Mouse (Mus musculus): ENCODE measurements around the gene Pdpk1. TPM values are rescaled to one million over a fixed set of nuclear protein-coding genes. Genes with fewer than 3 reads are reported as not detected.

The Pdpk1 gene
- polyA plus RNA-seq, 1 experiment from 2014 or later = 32.9 TPM

GRCm38 (mm10) chr17:24157121-24157520 lies 6.4 kb upstream of the Pdpk1 start:
- Histone ChIP-seq H3K27ac (no peak overlapping the region), H3K4me1 (replicated peaks) (peaks cover 6% of the 10 kb centered on the region), H3K9me3 (no peaks in the 10 kb centered on the region), H3K36me3 (peaks cover 32% of the 10 kb centered on the region), H3K4me3 (no peak overlapping the region), H3K27me3 (ENCODE audit: insufficient read depth, poor library complexity, severe bottlenecking) (no peaks in the 10 kb centered on the region)
- WGBS = 92% methylated on average over 6 of the region's 6 CpGs
- no peak for DNase-seq (ENCODE audit: low spot score)

- Histone ChIP-seq H3K27ac (no peak overlapping the region), H3K36me3 (peaks cover 32% of the 10 kb centered on the region), H3K4me3 (no peak overlapping the region), H3K27me3 (ENCODE audit: insufficient read depth, poor library complexity, severe bottlenecking) (no peaks in the 10 kb centered on the region), H3K4me1 (replicated peaks) (peaks cover 12% of the 10 kb centered on the region), H3K9me3 (no peaks in the 10 kb centered on the region)
- WGBS = 83% methylated on average over 3 of the region's 3 CpGs
- DNase-seq (ENCODE audit: low spot score) = no peak
Measured at GRCm38 (mm10) chr17:24156394-24156793, 5.7 kb upstream of the Pdpk1 start.

- 91% methylated on average over 9 of the region's 9 CpGs for WGBS
Measured at GRCm38 (mm10) chr17:24155742-24156141, 5.0 kb upstream of the Pdpk1 start.

GRCm38 (mm10) chr17:24154463-24154862 lies 3.7 kb upstream of the Pdpk1 start:
- WGBS = 72% methylated on average over 3 of the region's 3 CpGs
- no peak for DNase-seq (ENCODE audit: low spot score)
- Histone ChIP-seq H3K4me3 (no peak overlapping the region), H3K9me3 (no peaks in the 10 kb centered on the region), H3K4me1 (replicated peaks) (peaks cover 12% of the 10 kb centered on the region), H3K27me3 (ENCODE audit: insufficient read depth, poor library complexity, severe bottlenecking) (no peaks in the 10 kb centered on the region), H3K36me3 (peaks cover 32% of the 10 kb centered on the region), H3K27ac (no peak overlapping the region)

More at GRCm38 (mm10) chr17:24155742-24156141, 5.0 kb upstream of the Pdpk1 start:
- H3K9me3 ChIP-seq = no peaks in the 10 kb centered on the region
- DNase-seq (ENCODE audit: low spot score) = no peak
- H3K4me1 ChIP-seq (replicated peaks) = peaks cover 12% of the 10 kb centered on the region
- peaks cover 32% of the 10 kb centered on the region for H3K36me3 ChIP-seq
- H3K4me3 ChIP-seq = no peak overlapping the region
- no peaks in the 10 kb centered on the region for H3K27me3 ChIP-seq (ENCODE audit: insufficient read depth, poor library complexity, severe bottlenecking)
- no peak overlapping the region for H3K27ac ChIP-seq

GRCm38 (mm10) chr17:24151890-24152563 lies 1.3 kb upstream of the Pdpk1 start:
- H3K36me3 ChIP-seq = peaks cover 17% of the 10 kb centered on the region
- peak overlapping the region; percentile 48 for H3K4me3 ChIP-seq
- WGBS = 1% methylated on average over 26 of the region's 26 CpGs
- H3K27ac ChIP-seq = peak overlapping the region; percentile 9; the same call in 1 of the 2 replicates
- H3K4me1 ChIP-seq (replicated peaks) = peaks cover 12% of the 10 kb centered on the region
- no peaks in the 10 kb centered on the region for H3K9me3 ChIP-seq
- no peaks in the 10 kb centered on the region for H3K27me3 ChIP-seq (ENCODE audit: insufficient read depth, poor library complexity, severe bottlenecking)
- peak; percentile 79 for DNase-seq (ENCODE audit: low spot score)

- no peak for DNase-seq (ENCODE audit: low spot score)
- WGBS = 18% methylated on average over 7 of the region's 7 CpGs
- H3K4me1 ChIP-seq (replicated peaks) = peaks cover 12% of the 10 kb centered on the region
- no peak overlapping the region for H3K27ac ChIP-seq
- peaks cover 11% of the 10 kb centered on the region; the same call in 1 of the 2 replicates for H3K36me3 ChIP-seq
- peak overlapping the region; percentile 48 for H3K4me3 ChIP-seq
- no peaks in the 10 kb centered on the region for H3K27me3 ChIP-seq (ENCODE audit: insufficient read depth, poor library complexity, severe bottlenecking)
- no peaks in the 10 kb centered on the region for H3K9me3 ChIP-seq
Measured at GRCm38 (mm10) chr17:24151382-24151781, 658 bp upstream of the Pdpk1 start.

- Histone ChIP-seq H3K4me1 (replicated peaks) (peaks cover 12% of the 10 kb centered on the region), H3K36me3 (0 out of 2 replicates have a peak, but pooled peaks cover under 1% of the 10 kb centered on the region), H3K4me3 (no peak overlapping the region), H3K9me3 (no peaks in the 10 kb centered on the region), H3K27me3 (ENCODE audit: insufficient read depth, poor library complexity, severe bottlenecking) (no peaks in the 10 kb centered on the region), H3K27ac (no peak overlapping the region)
- DNase-seq (ENCODE audit: low spot score) = no peak
- 90% methylated on average over 7 of the region's 7 CpGs for WGBS
Measured at GRCm38 (mm10) chr17:24149421-24149820, 1.3 kb downstream of the Pdpk1 start.

GRCm38 (mm10) chr17:24142897-24143296 lies 7.8 kb downstream of the Pdpk1 start:
- H3K27me3 ChIP-seq (ENCODE audit: insufficient read depth, poor library complexity, severe bottlenecking) = no peaks in the 10 kb centered on the region
- H3K36me3 ChIP-seq = no peaks in the 10 kb centered on the region
- 52% methylated on average over 2 of the region's 2 CpGs for WGBS
- no peak overlapping the region for H3K27ac ChIP-seq
- no peak overlapping the region for H3K4me3 ChIP-seq
- H3K9me3 ChIP-seq = no peaks in the 10 kb centered on the region
- peaks cover 16% of the 10 kb centered on the region for H3K4me1 ChIP-seq (replicated peaks)
- DNase-seq (ENCODE audit: low spot score) = no peak

GRCm38 (mm10) chr17:24141425-24141920 lies 9.3 kb downstream of the Pdpk1 start:
- no peaks in the 10 kb centered on the region for H3K27me3 ChIP-seq (ENCODE audit: insufficient read depth, poor library complexity, severe bottlenecking)
- H3K36me3 ChIP-seq = no peaks in the 10 kb centered on the region
- H3K4me3 ChIP-seq = peak overlapping the region; percentile 94
- H3K27ac ChIP-seq = peak overlapping the region; percentile 94
- peaks cover 16% of the 10 kb centered on the region for H3K4me1 ChIP-seq (replicated peaks)
- peak; percentile 96 for DNase-seq (ENCODE audit: low spot score)
- WGBS = under 1% methylated on average over 57 of the region's 57 CpGs
- no peaks in the 10 kb centered on the region for H3K9me3 ChIP-seq

- no peaks in the 10 kb centered on the region for H3K27me3 ChIP-seq (ENCODE audit: insufficient read depth, poor library complexity, severe bottlenecking)
- no peaks in the 10 kb centered on the region for H3K9me3 ChIP-seq
- peak overlapping the region; percentile 94 for H3K27ac ChIP-seq
- no peak for DNase-seq (ENCODE audit: low spot score)
- H3K4me1 ChIP-seq (replicated peaks) = peaks cover 16% of the 10 kb centered on the region
- WGBS = 1% methylated on average over 43 of the region's 43 CpGs
- H3K36me3 ChIP-seq = no peaks in the 10 kb centered on the region
- peak overlapping the region; percentile 94 for H3K4me3 ChIP-seq
Measured at GRCm38 (mm10) chr17:24140845-24141424, 9.8 kb downstream of the Pdpk1 start.

- DNase-seq (ENCODE audit: low spot score) = no peak
- Histone ChIP-seq H3K27ac (no peak overlapping the region), H3K4me1 (replicated peaks) (peaks cover 16% of the 10 kb centered on the region), H3K27me3 (ENCODE audit: insufficient read depth, poor library complexity, severe bottlenecking) (no peaks in the 10 kb centered on the region), H3K36me3 (no peaks in the 10 kb centered on the region), H3K9me3 (no peaks in the 10 kb centered on the region), H3K4me3 (peak overlapping the region; percentile 94)
- WGBS = 92% methylated on average over 4 of the region's 4 CpGs
Measured at GRCm38 (mm10) chr17:24139968-24140367, 10.8 kb downstream of the Pdpk1 start.

- Histone ChIP-seq H3K36me3 (no peaks in the 10 kb centered on the region), H3K4me3 (no peak overlapping the region), H3K9me3 (no peaks in the 10 kb centered on the region), H3K27ac (no peak overlapping the region), H3K4me1 (replicated peaks) (peaks cover 16% of the 10 kb centered on the region), H3K27me3 (ENCODE audit: insufficient read depth, poor library complexity, severe bottlenecking) (no peaks in the 10 kb centered on the region)
- 90% methylated on average over 3 of the region's 3 CpGs for WGBS
- no peak for DNase-seq (ENCODE audit: low spot score)
Measured at GRCm38 (mm10) chr17:24139256-24139655, 11.5 kb downstream of the Pdpk1 start.

- Histone ChIP-seq H3K27ac (no peak overlapping the region), H3K4me3 (no peak overlapping the region), H3K4me1 (replicated peaks) (peaks cover 16% of the 10 kb centered on the region), H3K27me3 (ENCODE audit: insufficient read depth, poor library complexity, severe bottlenecking) (no peaks in the 10 kb centered on the region), H3K9me3 (no peaks in the 10 kb centered on the region), H3K36me3 (no peaks in the 10 kb centered on the region; the same call in 1 of the 2 replicates)
- no peak for DNase-seq (ENCODE audit: low spot score)
- WGBS = 86% methylated on average over 2 of the region's 2 CpGs
Measured at GRCm38 (mm10) chr17:24137226-24137880, 13.4 kb downstream of the Pdpk1 start.

Data from hindbrain, embryonic 10.5 days (tissue).